Mouse (Mus musculus) G1E (cell line): ENCODE results near the gene Ptprt. TPM values are rescaled to one million over a fixed set of nuclear protein-coding genes. Genes with fewer than 3 reads are reported as not detected.

Source experiments
- ATAC-seq: 2 replicates; pipeline ENCODE4 v1.8.0; 2016; ENCODE audit warnings: mild to moderate bottlenecking; ENCODE audit not compliant: insufficient number of reproducible peaks, poor library complexity, low FRiP score, severe bottlenecking; ENCODE audit errors: extremely low read depth
- DNase-seq: peaks from one replicate; pipeline ENCODE4 v3.0.0; 2012; ENCODE audit warnings: low spot score
- H3K27me3 ChIP-seq: 2 replicates; pipeline ENCODE4 v1.6.1; 2012; ENCODE audit warnings: mild to moderate bottlenecking, low read length, inconsistent platforms; ENCODE audit not compliant: insufficient read depth
- H3K36me3 ChIP-seq: replicated peaks from 2 replicates; pipeline ENCODE3; 2012; ENCODE audit warnings: mild to moderate bottlenecking, inconsistent platforms
- H3K4me1 ChIP-seq: 2 replicates; pipeline ENCODE4 v1.6.1; 2012; ENCODE audit warnings: low read depth, low read length, inconsistent platforms, mixed read lengths; ENCODE audit not compliant: insufficient read depth
- H3K4me3 ChIP-seq: 2 replicates; pipeline ENCODE4 v1.5.1; 2012; ENCODE audit warnings: low read depth, mild to moderate bottlenecking, inconsistent platforms, low read length, moderate library complexity, mixed read lengths
- H3K9me3 ChIP-seq: replicated peaks from 2 replicates; pipeline ENCODE4 v1.6.1; 2012; ENCODE audit warnings: inconsistent platforms
- CTCF ChIP-seq: IDR thresholded peaks from 2 replicates; pipeline ENCODE4 v1.5.1; 2012; ENCODE audit warnings: low read depth, low read length, inconsistent platforms, mixed read lengths
- GATA1 ChIP-seq: IDR thresholded peaks from 2 replicates; pipeline ENCODE4 v1.6.1; 2012; ENCODE audit warnings: borderline replicate concordance, low read length, inconsistent platforms, mixed read lengths
- GATA2 ChIP-seq: IDR thresholded peaks from 2 replicates; pipeline ENCODE4 v1.6.1; 2012; ENCODE audit warnings: low read depth, low read length, inconsistent platforms, borderline replicate concordance
- POLR2AphosphoS5 ChIP-seq: IDR thresholded peaks from 2 replicates; pipeline ENCODE4 v1.6.1; 2012; ENCODE audit warnings: low read depth, low read length, inconsistent platforms; ENCODE audit not compliant: insufficient replicate concordance
- TAL1 ChIP-seq: conservative IDR thresholded peaks from 2 replicates; pipeline ENCODE4 v1.6.1; 2012; ENCODE audit warnings: low read depth, low read length, inconsistent platforms, mixed read lengths
- polyA plus RNA-seq: library from polyadenylated mRNA; stranded (reverse); fragments of >175 nt; gene quantifications from 2 replicates; pipeline ENCODE4 v1.2.3, GENCODE M21; 2012
- total RNA-seq, 2 experiments: library from RNA; stranded (forward) in 1 of 2; stranded (reverse) in 1 of 2; fragments of 200-1000 nt in 1 of 2; fragments of >200 nt in 1 of 2; fragmentation: Nextera tagmentation in 1 of 2; gene quantifications; 2 replicates each; pipeline ENCODE4 v1.2.3; 2014 to 2017

Gene Ptprt
- total and polyA plus RNA-seq, 3 experiments: 0.05 TPM; not detected in 2

DNA sequence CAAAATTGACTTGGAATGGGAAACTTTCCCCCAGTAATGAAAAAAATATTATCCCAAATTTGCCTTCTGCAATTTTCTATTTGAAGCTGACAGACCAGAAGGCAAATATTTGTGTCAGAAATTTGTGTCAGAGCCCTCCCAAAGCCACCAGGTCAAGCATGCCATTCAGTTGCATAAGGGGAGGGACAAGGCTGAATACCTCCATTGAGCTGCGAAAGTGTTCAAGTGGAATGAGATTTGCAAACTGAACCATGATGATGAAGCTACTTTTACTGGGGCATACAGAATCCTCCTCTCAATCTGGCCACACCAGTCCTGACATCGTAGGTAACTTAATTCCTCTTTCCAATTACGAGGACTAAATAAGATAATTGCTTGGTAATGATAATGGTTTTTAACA, 780.0 kb downstream of the Ptprt start:
- ATAC-seq (no peak), DNase-seq (no peak)
- Histone ChIP-seq H3K4me1 (no peaks in the 10 kb centered on the region), H3K9me3 (peaks cover 21% of the 10 kb centered on the region), H3K4me3 (no peak overlapping the region), H3K36me3 (no peaks in the 10 kb centered on the region), H3K27me3 (no peaks in the 10 kb centered on the region)
- TF ChIP-seq POLR2AphosphoS5 (no peak), GATA2 (no peak), GATA1 (no peak), TAL1 (no peak), CTCF (no peak)

DNA sequence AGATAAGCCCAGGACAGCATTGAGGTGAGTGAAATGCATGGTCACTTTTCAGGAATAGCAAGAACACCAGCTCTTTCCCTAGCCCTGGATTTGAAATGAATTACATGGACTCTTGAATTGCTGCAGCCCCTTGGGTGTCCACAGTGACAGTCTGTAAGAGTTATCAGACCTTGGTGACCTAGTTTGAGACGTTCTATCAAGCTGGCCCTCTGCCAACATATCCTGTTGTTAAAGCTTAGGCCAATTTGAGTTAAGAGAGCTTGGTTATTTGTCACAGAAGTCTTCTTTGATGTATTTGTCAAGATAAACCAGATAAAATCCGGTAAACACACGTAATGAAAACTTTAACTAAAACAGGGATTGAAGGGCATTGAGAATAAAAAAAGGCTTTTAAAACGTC, 795.7 kb downstream of the Ptprt start:
- Histone ChIP-seq H3K9me3 (0 out of 2 replicates have a peak, but pooled peaks cover 2% of the 10 kb centered on the region), H3K27me3 (no peaks in the 10 kb centered on the region), H3K4me1 (no peaks in the 10 kb centered on the region), H3K36me3 (no peaks in the 10 kb centered on the region), H3K4me3 (no peak overlapping the region)
- TF ChIP-seq POLR2AphosphoS5: no peak
- TF ChIP-seq GATA1: no peak
- TF ChIP-seq GATA2: no peak
- TF ChIP-seq TAL1: no peak
- TF ChIP-seq CTCF: no peak
- DNase-seq (no peak), ATAC-seq (no peak)

GRCm38 (mm10) chr2:161858813-161859212, 802.1 kb downstream of the Ptprt start:
- peaks cover 14% of the 10 kb centered on the region for H3K9me3 ChIP-seq
- no peak for TF ChIP-seq GATA2
- no peak for TF ChIP-seq POLR2AphosphoS5
- TF ChIP-seq TAL1: no peak
- TF ChIP-seq CTCF: no peak
- TF ChIP-seq GATA1: no peak
- no peaks in the 10 kb centered on the region for H3K27me3 ChIP-seq
- DNase-seq: no peak
- no peaks in the 10 kb centered on the region for H3K4me1 ChIP-seq
- H3K36me3 ChIP-seq: no peaks in the 10 kb centered on the region
- H3K4me3 ChIP-seq: no peak overlapping the region
- no peak for ATAC-seq

GRCm38 (mm10) chr2:161858361-161858760, 802.6 kb downstream of the Ptprt start:
- TF ChIP-seq GATA1 (no peak), POLR2AphosphoS5 (no peak), CTCF (no peak), GATA2 (no peak), TAL1 (no peak)
- no peak for DNase-seq

GRCm38 (mm10) chr2:161835001-161835400, 825.9 kb downstream of the Ptprt start:
- no peaks in the 10 kb centered on the region for H3K27me3 ChIP-seq
- peaks cover 23% of the 10 kb centered on the region for H3K9me3 ChIP-seq
- no peaks in the 10 kb centered on the region for H3K4me1 ChIP-seq
- no peak overlapping the region for H3K4me3 ChIP-seq
- ATAC-seq: no peak
- no peak for DNase-seq
- TF ChIP-seq GATA1 (no peak), CTCF (no peak), GATA2 (no peak), POLR2AphosphoS5 (no peak), TAL1 (no peak)
- H3K36me3 ChIP-seq: no peaks in the 10 kb centered on the region

More at GRCm38 (mm10) chr2:161858361-161858760, 802.6 kb downstream of the Ptprt start:
- Histone ChIP-seq H3K36me3 (no peaks in the 10 kb centered on the region), H3K4me3 (no peak overlapping the region), H3K4me1 (no peaks in the 10 kb centered on the region), H3K27me3 (no peaks in the 10 kb centered on the region), H3K9me3 (peaks cover 14% of the 10 kb centered on the region)
- ATAC-seq: no peak

- DNase-seq: no peak
- Histone ChIP-seq H3K4me3 (no peak overlapping the region), H3K27me3 (no peaks in the 10 kb centered on the region), H3K4me1 (no peaks in the 10 kb centered on the region), H3K36me3 (no peaks in the 10 kb centered on the region), H3K9me3 (peaks cover 19% of the 10 kb centered on the region)
- TF ChIP-seq TAL1: no peak
- TF ChIP-seq POLR2AphosphoS5: no peak
- no peak for TF ChIP-seq GATA2
- no peak for TF ChIP-seq GATA1
- no peak for TF ChIP-seq CTCF
- no peak for ATAC-seq
These were observed 827.1 kb downstream of the Ptprt start for GRCm38 (mm10) chr2:161833846-161834245.

DNA sequence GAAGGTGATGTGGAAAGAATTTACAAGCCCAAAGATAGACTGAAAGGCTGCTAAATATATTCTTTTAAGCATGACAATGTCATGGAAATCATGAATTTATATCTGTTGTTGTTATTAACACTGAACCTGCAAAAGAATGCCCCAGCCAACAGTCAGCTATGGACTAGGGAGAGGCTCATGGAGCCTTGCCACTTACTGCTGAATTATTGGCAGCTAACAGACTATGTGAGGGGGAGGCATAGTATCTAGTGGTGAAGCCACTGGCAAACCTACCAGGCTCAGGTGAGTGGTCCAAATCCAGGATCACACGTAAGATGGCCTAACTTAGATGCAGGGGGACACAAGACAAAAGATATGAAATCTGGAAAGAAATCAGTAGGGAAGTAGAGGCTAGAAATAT, 847.6 kb downstream of the Ptprt start:
- Histone ChIP-seq H3K9me3 (peaks cover 39% of the 10 kb centered on the region), H3K27me3 (no peaks in the 10 kb centered on the region), H3K4me3 (no peak overlapping the region), H3K4me1 (no peaks in the 10 kb centered on the region), H3K36me3 (no peaks in the 10 kb centered on the region)
- no peak for DNase-seq
- ATAC-seq: no peak
- TF ChIP-seq CTCF (no peak), TAL1 (no peak), GATA2 (no peak), GATA1 (no peak), POLR2AphosphoS5 (no peak)
